Mouse (Mus musculus): ENCODE measurements around the gene 4933402D24Rik. TPM values are rescaled to one million over a fixed set of nuclear protein-coding genes. Genes with fewer than 3 reads are reported as not detected.

4933402D24Rik gene
- polyA plus RNA-seq, 1 experiment from 2014 or later, result 0.32 TPM

GRCm38 (mm10) chr1:63763881-63764386, 5.1 kb downstream of the 4933402D24Rik start:
- Histone ChIP-seq H3K4me2 (replicated peaks) (0 out of 2 replicates have a peak overlapping the region, but pooled peaks have one; percentile 4), H3K4me1 (replicated peaks; ENCODE audit: control insufficient read depth, insufficient read depth, low read length) (peaks cover 25% of the 10 kb centered on the region), H3K36me3 (replicated peaks; ENCODE audit: control insufficient read depth, insufficient read depth) (no peaks in the 10 kb centered on the region), H3K27me3 (ENCODE audit: control insufficient read depth, insufficient read depth, low read length) (no peaks in the 10 kb centered on the region), H3K9me3 (ENCODE audit: control insufficient read depth, low read length) (no peaks in the 10 kb centered on the region), H3K27ac (peak overlapping the region; percentile 58), H3K9ac (no peak overlapping the region), H3K4me3 (replicated peaks; ENCODE audit: low read length) (no peak overlapping the region)
- DNase-seq (ENCODE audit: low spot score), result peak; percentile 55
- WGBS, result 10% methylated on average over 7 of the region's 7 CpGs
- peak; percentile 62; the same call in 1 of the 2 replicates for ATAC-seq (ENCODE audit: low FRiP score)

- 7% methylated on average over 3 of the region's 3 CpGs for WGBS
- peaks cover 25% of the 10 kb centered on the region for H3K4me1 ChIP-seq (replicated peaks; ENCODE audit: control insufficient read depth, insufficient read depth, low read length)
Measured at GRCm38 (mm10) chr1:63763212-63763694, 5.8 kb downstream of the 4933402D24Rik start.

GRCm38 (mm10) chr1:63756005-63756404, 13.1 kb downstream of the 4933402D24Rik start:
- H3K36me3 ChIP-seq (replicated peaks; ENCODE audit: control insufficient read depth, insufficient read depth), result peaks cover 14% of the 10 kb centered on the region
- no peaks in the 10 kb centered on the region for H3K9me3 ChIP-seq (ENCODE audit: control insufficient read depth, low read length)
- H3K27ac ChIP-seq, result no peak overlapping the region
- DNase-seq (ENCODE audit: low spot score), result no peak
- no peaks in the 10 kb centered on the region for H3K27me3 ChIP-seq (ENCODE audit: control insufficient read depth, insufficient read depth, low read length)
- no peak overlapping the region for H3K4me2 ChIP-seq (replicated peaks)
- ATAC-seq (ENCODE audit: low FRiP score), result no peak
- H3K4me1 ChIP-seq (replicated peaks; ENCODE audit: control insufficient read depth, insufficient read depth, low read length), result no peaks in the 10 kb centered on the region
- H3K4me3 ChIP-seq (replicated peaks; ENCODE audit: low read length), result no peak overlapping the region
- H3K9ac ChIP-seq, result no peak overlapping the region
- WGBS, result 60% methylated on average over 2 of the region's 2 CpGs

More at GRCm38 (mm10) chr1:63763212-63763694, 5.8 kb downstream of the 4933402D24Rik start:
- H3K9ac ChIP-seq, result no peak overlapping the region
- ATAC-seq (ENCODE audit: low FRiP score) (peak; percentile 84), DNase-seq (ENCODE audit: low spot score) (peak; percentile 82)
- H3K9me3 ChIP-seq (ENCODE audit: control insufficient read depth, low read length), result no peaks in the 10 kb centered on the region
- peak overlapping the region; percentile 58 for H3K27ac ChIP-seq
- no peaks in the 10 kb centered on the region for H3K27me3 ChIP-seq (ENCODE audit: control insufficient read depth, insufficient read depth, low read length)
- no peak overlapping the region for H3K4me2 ChIP-seq (replicated peaks)
- H3K36me3 ChIP-seq (replicated peaks; ENCODE audit: control insufficient read depth, insufficient read depth), result no peaks in the 10 kb centered on the region
- no peak overlapping the region for H3K4me3 ChIP-seq (replicated peaks; ENCODE audit: low read length)

- under 1% methylated on average over 31 of the region's 31 CpGs for WGBS
- ATAC-seq (ENCODE audit: low FRiP score), result peak; percentile 95
- H3K36me3 ChIP-seq (replicated peaks; ENCODE audit: control insufficient read depth, insufficient read depth), result no peaks in the 10 kb centered on the region
Measured at GRCm38 (mm10) chr1:63730240-63730771, 38.8 kb downstream of the 4933402D24Rik start, which contains the start of the genes Mdh1b and Fastkd2. Gene Mdh1b, minus strand, starts transcription at chr1:63730318. Gene Fastkd2, plus strand, starts transcription at chr1:63730614.

DNA sequence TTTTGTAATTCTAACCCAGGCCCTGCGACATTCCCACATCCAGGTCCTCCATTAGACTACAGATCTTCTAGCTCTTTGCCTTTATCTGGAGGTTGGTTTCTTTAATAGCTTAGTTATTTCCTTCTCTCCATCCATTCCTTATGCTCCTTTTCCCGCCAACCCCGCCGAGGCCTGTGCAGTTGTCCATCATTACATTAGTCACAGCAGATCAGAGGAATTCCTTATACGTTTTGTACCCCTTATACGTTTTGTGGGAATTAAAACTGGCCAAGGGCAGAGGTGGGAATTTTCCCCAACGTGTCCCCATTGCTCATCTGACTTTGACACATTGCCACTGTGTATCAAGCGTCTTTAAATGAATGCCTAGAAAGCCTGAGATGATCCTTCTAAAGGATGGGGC, 39.3 kb downstream of the 4933402D24Rik start:
- Histone ChIP-seq H3K27ac (no peak overlapping the region), H3K4me1 (replicated peaks; ENCODE audit: control insufficient read depth, insufficient read depth, low read length) (peaks cover 8% of the 10 kb centered on the region), H3K4me3 (replicated peaks; ENCODE audit: low read length) (peak overlapping the region; percentile 77), H3K4me2 (replicated peaks) (peak overlapping the region; percentile 73), H3K9ac (peak overlapping the region; percentile 53), H3K9me3 (ENCODE audit: control insufficient read depth, low read length) (no peaks in the 10 kb centered on the region), H3K36me3 (replicated peaks; ENCODE audit: control insufficient read depth, insufficient read depth) (no peaks in the 10 kb centered on the region), H3K27me3 (ENCODE audit: control insufficient read depth, insufficient read depth, low read length) (no peaks in the 10 kb centered on the region)
- WGBS, result 38% methylated on average over 8 of the region's 8 CpGs
- DNase-seq (ENCODE audit: low spot score) (no peak), ATAC-seq (ENCODE audit: low FRiP score) (peak; percentile 6; the same call in 1 of the 2 replicates)

More at GRCm38 (mm10) chr1:63730240-63730771, 38.8 kb downstream of the 4933402D24Rik start, which contains the start of the genes Mdh1b and Fastkd2:
- Histone ChIP-seq H3K27me3 (ENCODE audit: control insufficient read depth, insufficient read depth, low read length) (no peaks in the 10 kb centered on the region), H3K4me1 (replicated peaks; ENCODE audit: control insufficient read depth, insufficient read depth, low read length) (peaks cover 8% of the 10 kb centered on the region), H3K9ac (peak within 1 kb of the TSS; percentile 77), H3K9me3 (ENCODE audit: control insufficient read depth, low read length) (no peaks in the 10 kb centered on the region), H3K4me3 (replicated peaks; ENCODE audit: low read length) (peak within 1 kb of the TSS; percentile 77), H3K27ac (no peak within 1 kb of the TSS), H3K4me2 (replicated peaks) (peak within 1 kb of the TSS; percentile 73)
- peak; percentile 99 for DNase-seq (ENCODE audit: low spot score)

DNA sequence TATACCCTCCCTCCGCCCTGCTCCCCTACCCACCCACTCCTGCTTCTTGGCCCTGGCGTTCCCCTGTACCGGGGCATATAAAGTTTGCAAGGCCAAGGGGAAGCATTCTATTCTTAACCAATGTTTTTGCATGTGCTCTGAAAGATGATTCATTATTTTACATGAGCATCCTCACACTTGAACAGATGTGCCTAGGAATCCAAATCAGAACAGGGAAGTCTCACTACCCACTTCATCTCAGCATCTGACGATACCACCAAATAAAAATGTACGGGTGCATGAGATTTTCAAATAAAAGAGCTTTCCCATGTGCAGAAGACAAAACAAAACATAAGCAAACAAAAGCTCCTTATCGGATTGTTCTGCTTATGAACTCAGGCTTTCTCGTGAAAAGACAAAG, 48.9 kb downstream of the 4933402D24Rik start:
- ATAC-seq (ENCODE audit: low FRiP score) (no peak), DNase-seq (ENCODE audit: low spot score) (no peak)
- Histone ChIP-seq H3K9ac (no peak overlapping the region), H3K27ac (no peak overlapping the region), H3K4me2 (replicated peaks) (no peak overlapping the region), H3K4me3 (replicated peaks; ENCODE audit: low read length) (no peak overlapping the region), H3K9me3 (ENCODE audit: control insufficient read depth, low read length) (no peaks in the 10 kb centered on the region), H3K4me1 (replicated peaks; ENCODE audit: control insufficient read depth, insufficient read depth, low read length) (no peaks in the 10 kb centered on the region), H3K27me3 (ENCODE audit: control insufficient read depth, insufficient read depth, low read length) (no peaks in the 10 kb centered on the region), H3K36me3 (replicated peaks; ENCODE audit: control insufficient read depth, insufficient read depth) (no peaks in the 10 kb centered on the region)
- WGBS, result 84% methylated on average over 7 of the region's 7 CpGs

GRCm38 (mm10) chr1:63708876-63709275, 60.2 kb downstream of the 4933402D24Rik start:
- no peaks in the 10 kb centered on the region for H3K9me3 ChIP-seq (ENCODE audit: control insufficient read depth, low read length)
- no peaks in the 10 kb centered on the region for H3K36me3 ChIP-seq (replicated peaks; ENCODE audit: control insufficient read depth, insufficient read depth)
- DNase-seq (ENCODE audit: low spot score) (no peak), ATAC-seq (ENCODE audit: low FRiP score) (no peak)
- WGBS, result 54% methylated on average over 3 of the region's 3 CpGs
- no peak overlapping the region for H3K4me3 ChIP-seq (replicated peaks; ENCODE audit: low read length)
- H3K4me1 ChIP-seq (replicated peaks; ENCODE audit: control insufficient read depth, insufficient read depth, low read length), result no peaks in the 10 kb centered on the region
- H3K4me2 ChIP-seq (replicated peaks), result no peak overlapping the region
- H3K27me3 ChIP-seq (ENCODE audit: control insufficient read depth, insufficient read depth, low read length), result no peaks in the 10 kb centered on the region
- H3K9ac ChIP-seq, result no peak overlapping the region
- H3K27ac ChIP-seq, result no peak overlapping the region

DNA sequence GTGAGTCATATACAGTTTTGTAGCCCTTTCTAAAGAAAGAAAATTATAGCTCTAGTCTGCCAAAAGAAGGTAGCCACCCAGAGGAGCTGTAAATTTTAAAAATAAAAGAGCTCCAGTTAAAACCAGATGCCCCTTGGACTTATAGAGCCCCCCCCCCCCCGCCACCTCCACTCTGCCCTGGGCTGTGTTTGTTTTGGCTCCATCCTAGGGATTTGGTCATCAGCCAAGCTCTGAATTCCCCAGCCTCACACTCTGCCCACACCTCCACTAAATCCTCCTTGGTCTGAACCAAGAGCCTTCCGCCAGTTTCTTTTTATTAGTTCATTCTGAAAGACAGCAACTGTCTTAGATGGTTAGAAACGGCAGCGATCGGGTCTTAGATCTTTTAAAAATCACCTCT, 63.3 kb downstream of the 4933402D24Rik start:
- ATAC-seq (ENCODE audit: low FRiP score) (no peak), DNase-seq (ENCODE audit: low spot score) (peak; percentile 30)
- Histone ChIP-seq H3K4me1 (replicated peaks; ENCODE audit: control insufficient read depth, insufficient read depth, low read length) (no peaks in the 10 kb centered on the region), H3K36me3 (replicated peaks; ENCODE audit: control insufficient read depth, insufficient read depth) (no peaks in the 10 kb centered on the region), H3K9me3 (ENCODE audit: control insufficient read depth, low read length) (no peaks in the 10 kb centered on the region), H3K4me2 (replicated peaks) (no peak overlapping the region), H3K9ac (no peak overlapping the region), H3K27ac (no peak overlapping the region), H3K4me3 (replicated peaks; ENCODE audit: low read length) (no peak overlapping the region), H3K27me3 (ENCODE audit: control insufficient read depth, insufficient read depth, low read length) (no peaks in the 10 kb centered on the region)
- WGBS, result 75% methylated on average over 5 of the region's 5 CpGs
